Mouse (Mus musculus): ENCODE measurements around the gene Amh.

DNA sequence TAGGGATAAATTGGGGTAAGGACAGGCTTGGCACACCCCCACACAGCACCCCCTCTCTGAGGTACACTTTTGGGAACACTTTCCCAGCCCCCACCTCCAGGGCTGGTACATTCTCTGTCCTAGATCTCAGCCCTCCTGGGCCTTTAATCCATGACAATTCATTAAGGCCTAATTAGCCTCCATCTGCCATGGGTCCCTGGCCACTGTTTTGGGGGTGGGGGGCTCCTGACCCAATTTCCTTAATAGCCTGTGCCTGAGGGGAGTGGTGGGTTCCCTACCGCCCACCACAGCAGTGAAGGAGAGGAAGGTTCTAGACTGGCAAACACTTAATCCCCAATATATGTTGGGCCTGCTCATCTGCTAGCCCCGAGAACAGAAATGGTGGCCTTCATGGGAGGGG, 36.6 kb downstream of the Amh start:
- TF ChIP-seq POLR2A (IDR thresholded peaks at IDR 0.05; ENCODE audit: low read depth, low read length) (no peak), CTCF (IDR thresholded peaks at IDR 0.05; ENCODE audit: extremely low read depth, insufficient read depth, insufficient read length, insufficient replicate concordance) (no peak)

All from spleen, adult 2 months (tissue).